Mouse (Mus musculus) heart, adult 11 months (tissue): ENCODE measurements around the gene Hoxa3.

ENCODE experiments used
- DNase-seq: peaks from one replicate; pipeline ENCODE4 v3.0.0; 2022

The Hoxa3 gene

DNA sequence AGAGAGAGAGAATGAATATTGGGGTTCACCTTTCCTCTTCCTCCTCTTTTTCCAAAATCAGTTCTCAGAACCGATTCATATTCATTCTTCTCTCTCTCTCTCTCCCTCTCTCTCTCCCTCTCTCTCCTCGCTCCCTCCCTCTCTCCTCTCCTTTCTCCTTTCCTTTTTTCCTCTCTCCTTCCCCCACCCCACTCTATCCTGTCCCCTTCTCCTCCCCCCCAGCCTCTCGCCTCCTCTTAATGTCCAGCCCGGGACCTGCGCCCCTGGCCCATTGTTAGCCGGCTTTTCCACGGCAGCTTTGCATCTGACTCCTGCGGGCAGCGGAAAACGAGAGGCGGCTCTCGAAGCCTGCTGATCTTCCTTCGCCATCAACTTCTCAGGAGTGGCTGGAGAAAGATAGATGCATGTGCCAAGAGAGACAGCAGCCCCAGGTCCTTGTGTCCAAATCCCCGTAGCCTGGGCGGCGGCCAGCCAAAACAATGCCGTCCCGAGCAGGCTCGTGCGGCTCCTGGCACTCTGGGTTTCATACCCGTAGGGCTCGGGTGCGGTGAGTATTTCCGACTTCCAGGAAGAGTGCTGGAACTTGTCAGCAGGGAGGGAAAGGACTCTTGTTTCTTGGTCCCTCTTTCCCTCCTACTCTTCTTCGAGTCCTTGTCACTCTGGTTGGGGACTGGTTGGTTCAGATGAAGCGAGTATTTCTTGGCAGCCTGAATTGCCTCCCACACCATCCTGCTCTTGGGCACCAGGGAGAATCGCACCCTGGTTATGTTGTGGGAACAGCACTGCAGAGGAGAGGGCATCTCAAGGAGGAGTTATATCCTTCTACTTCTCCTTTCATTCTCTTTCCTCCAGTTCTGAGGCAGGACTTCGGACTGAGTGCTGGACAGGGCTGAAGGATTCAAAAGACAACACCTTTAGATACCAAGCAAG, 47.4 kb downstream of the Hoxa3 start:
- DNase-seq: peak; percentile 86

DNA sequence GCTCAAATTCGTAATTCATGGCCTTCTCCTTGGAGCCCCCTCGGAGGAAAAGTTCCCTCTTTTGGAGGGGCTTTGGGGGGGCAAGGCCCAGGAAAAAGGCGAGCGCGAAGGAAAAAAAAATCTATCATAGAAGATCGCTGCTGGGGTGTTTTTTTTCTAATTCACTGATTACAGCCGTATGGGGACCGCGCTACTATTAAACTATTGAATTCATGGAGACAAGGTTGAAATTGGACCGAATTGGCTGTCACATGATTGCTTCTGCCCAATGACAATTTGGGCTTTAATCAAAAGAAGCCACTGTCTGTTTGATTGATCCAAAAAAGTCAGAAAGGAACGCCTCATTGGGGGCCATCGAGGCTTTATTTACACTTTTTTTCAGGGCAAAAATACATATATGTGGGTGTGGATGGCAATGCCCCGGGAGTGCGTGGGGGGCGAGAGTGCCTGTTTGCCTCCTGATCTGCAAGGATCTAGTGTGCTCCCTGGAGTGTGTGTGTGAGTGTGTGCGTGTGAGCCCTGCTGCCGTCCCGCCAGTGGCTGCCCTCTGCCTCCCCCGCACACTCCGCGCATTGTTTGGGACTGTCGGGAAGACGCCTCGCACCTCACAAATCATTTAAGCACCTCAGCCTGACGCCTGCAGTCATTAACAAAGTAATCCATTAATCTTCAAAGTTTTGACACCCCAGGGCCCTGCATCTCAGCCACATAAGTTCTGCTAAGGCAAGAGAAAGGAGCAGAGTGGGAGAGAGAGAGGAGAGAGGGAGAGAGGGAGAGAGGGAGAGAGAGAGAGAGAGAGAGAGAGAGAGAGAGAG, 48.3 kb downstream of the Hoxa3 start, which contains the start of gene Hoxa2:
Hoxa2 (minus strand) TSS at position 206 of the 815 bp plus-strand sequence.
- peak; percentile 89 for DNase-seq

DNA sequence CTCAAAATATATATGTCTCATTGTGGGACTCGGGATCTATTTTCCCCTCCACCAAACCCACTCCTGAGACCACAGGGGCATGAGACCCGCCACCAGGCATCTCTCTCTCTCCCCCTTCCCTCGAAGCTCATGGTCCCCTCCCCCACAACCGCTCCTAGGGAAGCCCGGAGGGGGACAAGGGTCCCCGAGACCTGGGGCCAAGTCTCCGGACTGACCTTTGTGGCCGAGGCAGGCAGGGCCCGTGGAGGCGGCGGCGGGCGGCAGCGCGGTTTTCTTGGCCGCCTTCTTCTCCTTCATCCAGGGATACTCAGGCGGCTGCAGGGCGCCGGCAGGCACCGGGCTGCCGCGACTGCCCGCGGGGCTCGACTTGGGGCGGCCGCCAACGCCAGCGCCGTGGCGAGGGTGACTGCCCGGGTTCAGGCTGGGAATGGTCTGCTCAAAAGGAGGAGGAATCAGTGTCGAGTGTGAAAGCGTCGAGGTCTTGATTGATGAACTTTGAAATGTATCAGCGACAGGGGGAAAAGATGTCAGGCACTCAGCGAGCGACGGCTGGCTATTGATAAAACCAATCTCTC, 49.0 kb downstream of the Hoxa3 start:
- peak; percentile 87 for DNase-seq

DNA sequence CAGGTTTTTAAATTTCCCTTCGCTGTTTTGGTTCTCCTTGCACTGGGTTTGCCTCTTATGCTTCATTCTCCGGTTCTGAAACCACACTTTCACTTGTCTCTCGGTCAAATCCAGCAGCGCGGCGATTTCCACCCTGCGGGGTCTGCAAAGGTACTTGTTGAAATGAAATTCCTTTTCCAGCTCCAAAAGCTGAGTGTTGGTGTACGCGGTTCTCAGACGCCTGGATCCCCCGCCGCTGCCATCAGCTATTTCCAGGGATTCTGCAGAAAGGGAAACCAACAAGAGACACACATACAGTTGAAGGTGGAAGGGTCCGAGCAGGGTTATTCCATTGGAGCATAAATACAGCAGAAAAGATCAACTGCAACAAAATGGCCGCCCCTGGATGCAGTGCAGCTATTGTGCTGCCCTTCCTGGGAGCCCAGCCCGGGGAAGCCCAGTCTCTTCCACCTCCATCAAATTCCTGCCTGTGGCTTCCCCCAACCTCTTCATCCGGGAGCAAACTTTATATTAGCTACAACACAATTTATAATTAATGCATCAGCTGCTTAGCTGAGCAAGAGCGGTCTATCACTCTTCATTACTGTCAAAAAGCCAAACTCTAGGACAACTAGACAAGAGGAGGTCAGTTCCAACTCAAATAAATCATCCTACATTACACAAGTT, 49.6 kb downstream of the Hoxa3 start:
- peak; percentile 87 for DNase-seq

DNA sequence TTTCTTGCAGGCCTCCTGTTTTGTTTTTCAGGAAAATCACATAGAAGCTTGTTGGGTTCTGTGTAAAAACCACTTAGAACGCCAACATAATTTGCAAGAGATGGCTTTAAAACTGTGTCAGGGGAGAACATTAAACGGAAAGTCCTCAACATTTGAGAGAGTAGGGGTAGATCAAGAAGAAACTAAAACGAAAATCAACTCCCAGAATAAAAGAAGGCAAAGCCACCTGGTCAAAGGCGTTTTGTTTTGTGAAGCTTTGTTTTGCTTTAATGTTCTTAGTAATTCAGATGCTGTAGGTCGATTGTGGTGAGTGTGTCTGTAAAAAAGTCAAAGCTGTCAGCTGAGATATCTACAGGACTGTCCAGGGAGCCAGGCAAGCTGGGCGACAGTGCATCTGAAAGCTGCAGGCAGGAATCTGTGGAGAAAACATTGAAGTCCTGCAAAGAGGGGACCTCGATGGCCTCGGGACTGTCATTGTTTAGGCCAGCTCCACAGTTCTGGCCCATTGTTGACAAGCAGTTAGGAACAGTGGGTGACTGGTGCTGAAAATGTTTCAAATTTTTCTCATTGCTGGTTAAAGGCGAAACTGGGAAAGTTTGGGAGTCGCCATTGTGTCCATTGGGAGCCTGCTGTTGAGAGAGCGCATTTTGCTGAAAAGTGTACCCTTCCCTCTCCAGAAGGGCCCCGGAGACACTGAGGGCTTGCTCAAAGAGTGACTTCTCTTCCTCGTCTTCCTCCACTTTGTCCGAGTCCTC, 50.3 kb downstream of the Hoxa3 start:
- DNase-seq: peak; percentile 82

DNA sequence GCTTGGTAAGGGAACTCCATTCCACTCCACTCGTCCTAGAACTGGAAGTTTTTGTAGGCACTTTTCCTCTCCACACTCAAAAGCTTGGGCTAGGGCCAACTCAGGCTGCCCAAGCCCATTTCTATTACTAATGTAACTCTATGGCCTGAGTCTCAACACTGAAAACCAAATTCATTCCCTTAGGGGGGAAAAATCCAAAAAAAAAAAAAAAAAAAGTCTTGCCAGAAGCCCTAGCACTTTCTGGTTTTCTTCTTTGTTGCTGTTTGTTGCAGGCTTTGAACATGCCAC, 51.1 kb downstream of the Hoxa3 start:
- DNase-seq: no peak

DNA sequence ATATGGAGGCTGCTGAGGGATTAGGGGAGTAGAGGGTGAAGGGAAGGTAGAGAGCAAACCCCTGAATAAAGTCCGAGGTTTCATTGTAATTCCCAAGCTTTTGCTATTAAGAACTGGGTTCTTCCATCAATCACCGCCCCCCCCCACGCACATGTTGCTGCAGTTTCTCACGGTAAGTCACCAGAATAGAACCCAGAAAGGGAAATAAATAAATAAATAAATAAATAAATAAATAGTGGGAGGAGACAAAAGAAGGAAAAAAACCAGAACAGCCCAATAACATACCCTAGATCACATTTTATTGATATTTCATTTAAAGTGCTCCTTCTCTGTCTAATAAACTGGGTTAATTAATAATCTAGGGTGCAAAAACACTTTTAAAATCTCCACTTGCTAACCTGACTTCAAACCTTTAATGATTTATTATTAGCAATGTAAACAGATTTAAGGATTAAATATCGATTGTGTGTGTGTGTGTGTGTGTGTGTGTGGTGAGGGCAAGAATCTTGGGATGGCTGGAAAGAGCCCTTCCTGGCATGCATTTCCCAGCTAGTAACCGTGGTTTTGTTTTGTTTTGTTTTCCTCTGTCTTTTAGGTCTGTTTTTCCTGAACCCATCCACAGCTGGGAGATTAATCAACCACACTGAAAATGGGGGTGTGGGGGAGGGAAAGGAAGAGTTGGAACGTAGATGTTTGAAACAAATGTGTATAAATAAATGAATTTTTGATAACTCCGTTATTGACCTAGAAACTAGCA, 51.6 kb downstream of the Hoxa3 start:
- DNase-seq: peak; percentile 71

DNA sequence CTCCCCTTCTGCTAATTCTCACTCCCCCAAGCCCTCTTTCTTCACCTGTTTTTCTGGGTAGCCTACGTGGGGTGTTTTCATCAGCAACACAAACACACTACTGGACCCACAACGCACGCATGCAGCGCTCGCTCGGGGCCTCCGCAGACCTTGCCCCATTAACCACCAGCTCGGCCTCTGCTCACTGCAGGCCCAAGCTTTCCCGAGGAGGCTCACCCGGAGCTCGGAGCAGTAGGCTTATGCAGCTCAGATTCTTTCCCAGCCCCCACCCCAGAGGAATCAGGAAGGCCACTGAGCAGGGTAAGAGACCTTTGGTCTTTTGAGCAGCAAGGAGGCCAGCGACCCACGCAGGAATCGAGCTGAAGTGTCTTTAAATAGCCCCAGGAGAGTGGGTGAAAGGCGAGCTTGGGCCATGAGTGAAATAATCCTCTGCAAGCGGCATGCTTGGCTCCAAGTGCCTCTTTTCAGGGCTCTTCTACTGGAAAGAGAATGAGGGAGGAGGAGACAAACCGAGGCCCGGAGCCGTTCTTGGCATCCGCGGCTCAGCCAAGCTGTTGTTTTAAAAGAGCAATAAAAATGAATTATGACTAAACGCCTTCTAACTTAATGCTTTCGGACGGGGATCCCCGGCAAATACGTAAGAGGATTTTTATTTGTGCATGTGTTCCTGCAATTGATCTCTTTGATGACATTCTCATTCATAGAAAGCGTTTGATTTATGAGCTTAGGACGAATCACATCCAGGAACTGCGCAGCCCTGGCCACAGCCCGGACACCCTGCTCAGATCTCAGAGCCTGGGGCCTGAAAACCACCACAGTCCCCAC, 52.4 kb downstream of the Hoxa3 start:
- DNase-seq: peak; percentile 90

DNA sequence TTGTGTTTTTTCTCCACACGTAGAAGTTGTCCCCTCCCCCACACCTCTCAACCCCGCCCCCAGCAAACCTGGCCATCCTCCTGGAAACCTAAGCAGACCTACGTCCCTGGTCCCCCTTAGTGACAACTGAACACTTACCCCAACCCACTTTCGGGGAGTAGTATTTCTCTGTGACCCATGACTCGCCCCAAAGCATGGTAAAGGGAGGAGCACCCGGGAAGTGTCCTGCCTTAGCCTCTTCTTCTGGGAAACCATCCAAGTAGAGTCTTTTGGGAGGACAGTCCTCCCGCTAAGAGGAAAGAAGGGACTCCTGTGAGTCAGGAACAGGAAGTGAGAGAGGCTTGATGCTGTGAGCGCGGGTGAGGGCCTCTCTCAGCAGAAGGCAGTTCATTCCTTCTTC, 53.2 kb downstream of the Hoxa3 start:
- DNase-seq: peak; percentile 93

DNA sequence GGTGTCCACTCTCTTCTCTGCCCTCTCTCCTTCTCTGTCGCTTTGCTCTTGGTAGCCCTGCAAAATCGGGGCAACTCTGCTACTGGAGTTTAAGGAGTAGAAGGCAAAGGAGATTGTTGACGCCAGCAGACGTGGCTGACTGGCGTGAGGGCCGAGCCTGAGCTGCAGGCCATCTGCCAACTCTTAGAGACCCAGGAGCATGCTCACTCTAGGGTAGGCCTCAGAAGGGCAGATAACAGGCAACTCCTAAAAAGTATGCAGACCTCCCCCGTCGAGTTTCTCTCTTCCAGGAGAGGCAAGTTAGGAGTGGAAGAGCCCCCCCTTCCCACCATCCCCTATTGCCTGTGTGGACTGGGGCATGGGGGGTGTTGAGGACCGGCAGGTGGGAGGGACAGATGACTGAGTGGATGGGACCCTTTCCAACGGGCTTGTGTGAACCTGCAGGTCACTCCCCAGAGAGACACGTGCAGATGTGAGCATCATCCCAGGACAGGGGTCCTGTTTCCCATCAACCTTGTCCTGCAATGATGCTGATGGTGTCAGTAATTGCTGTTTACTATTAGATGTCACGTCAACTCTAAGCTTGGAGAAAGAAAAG, 53.9 kb downstream of the Hoxa3 start:
- DNase-seq: peak; percentile 91

DNA sequence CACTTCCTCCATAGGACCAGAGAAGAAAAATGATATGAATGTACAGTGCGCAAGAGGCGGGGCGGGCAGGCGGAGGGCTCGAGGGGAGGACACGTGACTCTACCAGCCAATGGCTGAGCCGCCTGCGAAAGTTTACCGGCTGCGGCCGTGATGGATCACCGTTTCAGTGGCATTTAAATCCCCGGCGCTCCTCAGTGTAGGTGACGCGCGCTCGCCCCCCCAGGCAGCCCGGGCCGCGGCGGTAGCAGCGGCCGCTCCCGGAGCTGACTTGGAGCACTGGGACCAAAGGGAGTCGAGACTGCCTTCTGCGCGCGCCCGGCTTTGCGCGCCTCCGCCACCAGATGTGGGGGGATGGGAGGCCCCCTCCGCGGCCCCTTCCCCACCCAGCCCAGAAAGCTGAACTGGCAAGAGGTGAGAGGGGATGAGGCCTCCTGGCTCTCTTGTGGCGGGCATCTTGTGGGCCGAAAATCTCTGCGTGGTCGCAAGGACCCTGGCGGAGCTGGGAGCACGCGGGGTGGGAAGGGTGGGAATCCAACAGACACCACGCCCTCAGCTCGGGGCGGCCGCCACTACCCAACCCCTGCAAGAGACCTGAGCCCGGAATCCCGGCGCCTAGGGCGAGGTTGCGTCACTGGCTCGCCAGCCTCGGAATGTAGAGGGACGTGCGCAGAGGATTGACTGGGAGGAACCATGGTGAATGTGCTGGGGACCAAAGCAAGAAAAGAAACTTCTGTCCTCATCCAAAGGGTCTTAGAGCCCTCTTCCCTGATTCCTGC, 54.7 kb downstream of the Hoxa3 start, which contains the start of gene Hoxa1:
Hoxa1 (minus strand) TSS at position 42 of the 776 bp plus-strand sequence.
- peak; percentile 99 for DNase-seq

DNA sequence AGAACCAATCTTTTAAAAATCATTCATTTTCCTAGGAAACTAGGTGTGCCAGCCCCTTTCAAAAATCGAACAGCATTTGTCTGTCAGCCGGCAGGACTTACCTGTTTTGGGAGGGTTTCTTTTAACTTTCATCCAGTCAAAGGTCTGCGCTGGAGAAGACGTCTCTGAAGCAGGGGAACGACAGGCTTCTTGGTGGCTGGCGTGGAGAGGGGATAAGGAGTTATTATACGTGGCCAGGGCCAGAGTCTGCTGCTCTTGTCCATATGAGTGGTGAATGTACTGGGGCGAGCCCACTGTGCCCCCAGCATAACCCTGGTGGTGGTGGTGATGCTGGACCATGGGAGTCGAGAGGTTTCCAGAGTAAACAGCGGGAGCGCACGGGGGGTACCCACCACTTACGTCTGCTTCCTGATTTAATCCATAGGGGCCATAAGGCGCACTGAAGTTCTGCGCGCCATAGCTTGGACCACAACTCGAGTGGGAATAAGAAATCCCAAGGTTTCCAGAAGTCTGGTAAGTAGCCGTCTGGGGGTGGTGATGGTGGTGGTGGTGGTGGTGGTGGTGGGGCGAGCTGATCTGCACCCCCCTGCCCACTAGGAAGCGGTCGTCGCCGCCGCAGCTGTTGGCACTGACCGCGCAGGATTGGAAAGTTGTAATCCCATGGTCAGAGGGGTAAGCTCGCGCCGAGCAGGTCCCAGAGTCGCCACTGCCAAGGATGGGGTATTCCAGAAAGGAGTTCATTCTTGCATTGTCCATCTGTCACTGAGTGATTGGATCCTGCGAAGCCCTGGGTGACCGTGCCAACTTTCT, 55.5 kb downstream of the Hoxa3 start:
- no peak for DNase-seq

DNA sequence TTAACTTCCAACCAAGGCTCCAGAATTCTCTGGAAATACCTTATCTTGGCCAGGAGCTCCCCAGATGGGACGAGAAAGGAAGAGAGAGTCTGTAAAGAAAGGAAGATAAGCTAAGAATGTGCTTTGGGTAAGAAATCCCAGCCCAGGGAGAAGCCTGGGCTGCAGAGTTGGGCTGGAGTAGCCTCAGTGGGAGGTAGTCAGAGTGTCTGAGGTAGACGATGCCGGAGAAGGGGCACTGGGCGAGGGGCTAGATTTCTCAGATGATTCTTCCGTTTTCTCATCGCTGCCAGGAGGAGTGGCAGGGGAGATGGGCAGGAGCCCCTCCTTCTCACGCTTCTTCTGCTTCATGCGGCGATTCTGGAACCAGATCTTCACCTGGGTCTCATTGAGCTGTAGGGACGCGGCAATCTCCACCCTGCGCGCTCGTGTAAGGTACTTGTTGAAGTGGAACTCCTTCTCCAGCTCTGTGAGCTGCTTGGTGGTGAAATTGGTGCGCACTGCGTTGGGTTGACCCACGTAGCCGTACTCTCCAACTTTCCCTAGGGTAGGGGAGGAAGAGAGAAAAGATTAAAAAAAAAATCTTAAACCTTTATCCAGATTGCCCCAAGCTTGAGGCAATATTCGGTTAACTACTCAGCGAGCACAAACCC, 56.5 kb downstream of the Hoxa3 start:
- DNase-seq: peak; percentile 59

DNA sequence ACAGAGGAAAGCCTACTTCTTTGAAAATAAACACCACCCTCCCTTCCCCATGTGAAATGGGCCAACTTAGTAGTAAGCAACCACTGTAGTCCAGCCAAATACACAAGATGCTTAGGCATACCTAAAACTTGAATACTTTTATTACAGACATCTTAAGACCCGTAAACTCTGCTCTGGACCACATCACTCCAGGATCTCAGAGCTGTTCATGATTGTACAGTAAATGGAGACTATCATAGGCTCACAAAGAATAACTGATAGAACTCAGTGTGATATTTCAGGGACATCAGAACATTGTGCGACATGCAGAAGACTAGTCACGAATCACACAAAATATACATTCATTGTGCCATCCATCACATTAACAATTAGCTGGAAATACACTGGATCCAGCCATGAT, 57.7 kb downstream of the Hoxa3 start:
- DNase-seq: no peak

DNA sequence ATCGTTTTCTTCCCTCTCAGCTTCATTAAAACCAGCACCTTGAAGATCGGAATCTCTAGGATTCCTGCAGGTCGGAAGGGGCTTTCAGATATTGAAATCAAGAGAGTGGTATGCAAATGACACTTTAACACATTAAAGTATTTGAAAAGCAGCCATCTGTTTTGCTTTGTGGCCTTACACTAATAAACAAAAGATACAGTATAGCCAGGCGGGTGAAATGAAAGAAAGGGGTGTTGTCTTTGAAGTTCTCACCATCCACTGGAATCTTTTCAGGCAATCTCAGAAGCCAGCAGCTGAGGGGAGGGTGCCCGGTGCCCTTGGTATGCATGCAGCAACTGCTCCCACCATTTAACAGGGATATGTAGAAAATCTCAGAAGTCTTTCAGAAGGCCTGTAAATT, 59.1 kb downstream of the Hoxa3 start:
- DNase-seq: no peak

DNA sequence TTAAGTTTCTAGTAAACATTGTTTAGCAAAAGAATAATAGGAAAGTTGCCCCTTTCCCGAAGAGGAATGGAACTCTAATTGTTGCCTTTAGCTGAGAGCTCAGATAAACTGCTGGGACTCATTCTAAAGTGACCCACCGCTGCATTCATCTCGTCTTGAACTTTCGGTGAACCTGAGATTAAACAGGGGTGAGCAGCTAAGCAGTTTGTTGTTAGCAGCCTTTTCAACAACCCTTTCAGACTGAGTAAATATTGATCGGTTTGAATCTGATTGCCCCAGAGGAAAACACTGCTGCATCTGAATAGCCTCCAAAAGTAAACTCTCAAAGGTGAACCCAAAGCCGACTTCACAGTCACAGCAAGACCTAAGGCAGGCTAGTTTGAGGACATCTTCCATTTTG, 59.9 kb downstream of the Hoxa3 start:
- DNase-seq: peak; percentile 63
